Mouse (Mus musculus): ENCODE measurements around the gene Acot5. TPM values are rescaled to one million over a fixed set of nuclear protein-coding genes. Genes with fewer than 3 reads are reported as not detected.
"Not testable (repeated sequence)": the region's sequence is repeated elsewhere in the genome, so short reads cannot be mapped to it uniquely, and the experiment has no call there.

Gene Acot5
- polyA plus RNA-seq, 1 experiment from 2014 or later: not detected

GRCm38 (mm10) chr12:84068296-84068695 is 829 bp upstream of the Acot5 start:
- H3K4me3 ChIP-seq (replicated peaks; ENCODE audit: low read length): no peak overlapping the region
- ATAC-seq (ENCODE audit: insufficient read depth, low FRiP score): no peak
- no peak overlapping the region for H3K4me2 ChIP-seq (ENCODE audit: low read depth, low read length)
- H3K27ac ChIP-seq (ENCODE audit: low read length): no peak overlapping the region
- peaks cover 16% of the 10 kb centered on the region; the same call in 1 of the 2 replicates for H3K27me3 ChIP-seq (ENCODE audit: control insufficient read depth, insufficient read depth, low read length)
- WGBS: 69% methylated on average over 8 of the region's 8 CpGs
- H3K9me3 ChIP-seq (replicated peaks; ENCODE audit: control insufficient read depth, low read length): no peaks in the 10 kb centered on the region
- no peak overlapping the region for H3K9ac ChIP-seq (ENCODE audit: low read length)
- H3K36me3 ChIP-seq (ENCODE audit: control insufficient read depth, insufficient read depth, low read length): no peaks in the 10 kb centered on the region
- no peaks in the 10 kb centered on the region for H3K4me1 ChIP-seq (ENCODE audit: control insufficient read depth, insufficient read depth, low read length)

- WGBS: 2% methylated on average over 44 of the region's 52 CpGs
- Histone ChIP-seq H3K4me2 (ENCODE audit: low read depth, low read length) (peak overlapping the region; percentile 56), H3K27me3 (ENCODE audit: control insufficient read depth, insufficient read depth, low read length) (peaks cover 16% of the 10 kb centered on the region; the same call in 1 of the 2 replicates), H3K4me3 (replicated peaks; ENCODE audit: low read length) (peak overlapping the region; percentile 40)
- not testable (repeated sequence) for ATAC-seq (ENCODE audit: insufficient read depth, low FRiP score); H3K27ac ChIP-seq (ENCODE audit: low read length); H3K36me3 ChIP-seq (ENCODE audit: control insufficient read depth, insufficient read depth, low read length); H3K9ac ChIP-seq (ENCODE audit: low read length); H3K4me1 ChIP-seq (ENCODE audit: control insufficient read depth, insufficient read depth, low read length); H3K9me3 ChIP-seq (replicated peaks; ENCODE audit: control insufficient read depth, low read length)
These were observed 457 bp downstream of the Acot5 start for GRCm38 (mm10) chr12:84069582-84069981.

- Histone ChIP-seq H3K27me3 (ENCODE audit: control insufficient read depth, insufficient read depth, low read length) (peaks cover 16% of the 10 kb centered on the region; the same call in 1 of the 2 replicates), H3K9ac (ENCODE audit: low read length) (no peak overlapping the region), H3K4me1 (ENCODE audit: control insufficient read depth, insufficient read depth, low read length) (no peaks in the 10 kb centered on the region), H3K4me2 (ENCODE audit: low read depth, low read length) (no peak overlapping the region), H3K27ac (ENCODE audit: low read length) (no peak overlapping the region), H3K4me3 (replicated peaks; ENCODE audit: low read length) (no peak overlapping the region), H3K36me3 (ENCODE audit: control insufficient read depth, insufficient read depth, low read length) (no peaks in the 10 kb centered on the region), H3K9me3 (replicated peaks; ENCODE audit: control insufficient read depth, low read length) (no peaks in the 10 kb centered on the region)
- no peak for ATAC-seq (ENCODE audit: insufficient read depth, low FRiP score)
- 87% methylated on average over 2 of the region's 2 CpGs for WGBS
These were observed 2.6 kb downstream of the Acot5 start for GRCm38 (mm10) chr12:84071696-84072095.

- Histone ChIP-seq H3K9ac (ENCODE audit: low read length) (no peak overlapping the region), H3K36me3 (ENCODE audit: control insufficient read depth, insufficient read depth, low read length) (no peaks in the 10 kb centered on the region), H3K27me3 (ENCODE audit: control insufficient read depth, insufficient read depth, low read length) (no peaks in the 10 kb centered on the region), H3K4me2 (ENCODE audit: low read depth, low read length) (no peak overlapping the region), H3K4me1 (ENCODE audit: control insufficient read depth, insufficient read depth, low read length) (no peaks in the 10 kb centered on the region), H3K27ac (ENCODE audit: low read length) (no peak overlapping the region), H3K9me3 (replicated peaks; ENCODE audit: control insufficient read depth, low read length) (no peaks in the 10 kb centered on the region), H3K4me3 (replicated peaks; ENCODE audit: low read length) (no peak overlapping the region)
- ATAC-seq (ENCODE audit: insufficient read depth, low FRiP score): no peak
- WGBS: 79% methylated on average over 4 of the region's 4 CpGs
These were observed 8.4 kb downstream of the Acot5 start for GRCm38 (mm10) chr12:84077371-84077990.

GRCm38 (mm10) chr12:84083842-84084241 is 14.7 kb downstream of the Acot5 start:
- Histone ChIP-seq H3K9ac (ENCODE audit: low read length) (no peak overlapping the region), H3K36me3 (ENCODE audit: control insufficient read depth, insufficient read depth, low read length) (no peaks in the 10 kb centered on the region), H3K4me2 (ENCODE audit: low read depth, low read length) (no peak overlapping the region), H3K4me1 (ENCODE audit: control insufficient read depth, insufficient read depth, low read length) (no peaks in the 10 kb centered on the region), H3K4me3 (replicated peaks; ENCODE audit: low read length) (no peak overlapping the region), H3K27me3 (ENCODE audit: control insufficient read depth, insufficient read depth, low read length) (no peaks in the 10 kb centered on the region), H3K27ac (ENCODE audit: low read length) (no peak overlapping the region), H3K9me3 (replicated peaks; ENCODE audit: control insufficient read depth, low read length) (0 out of 2 replicates have a peak, but pooled peaks cover 5% of the 10 kb centered on the region)
- ATAC-seq (ENCODE audit: insufficient read depth, low FRiP score): no peak
- WGBS: 79% methylated on average over 2 of the region's 2 CpGs

- Histone ChIP-seq H3K4me2 (ENCODE audit: low read depth, low read length) (no peak overlapping the region), H3K4me3 (replicated peaks; ENCODE audit: low read length) (no peak overlapping the region), H3K9me3 (replicated peaks; ENCODE audit: control insufficient read depth, low read length) (peaks cover 5% of the 10 kb centered on the region; the same call in 1 of the 2 replicates), H3K27ac (ENCODE audit: low read length) (no peak overlapping the region), H3K27me3 (ENCODE audit: control insufficient read depth, insufficient read depth, low read length) (no peaks in the 10 kb centered on the region), H3K36me3 (ENCODE audit: control insufficient read depth, insufficient read depth, low read length) (no peaks in the 10 kb centered on the region), H3K4me1 (ENCODE audit: control insufficient read depth, insufficient read depth, low read length) (no peaks in the 10 kb centered on the region), H3K9ac (ENCODE audit: low read length) (no peak overlapping the region)
- no peak for ATAC-seq (ENCODE audit: insufficient read depth, low FRiP score)
- 67% methylated on average over 4 of the region's 4 CpGs for WGBS
These were observed 15.5 kb downstream of the Acot5 start for GRCm38 (mm10) chr12:84084581-84084980.

- H3K36me3 ChIP-seq (ENCODE audit: control insufficient read depth, insufficient read depth, low read length); H3K4me3 ChIP-seq (replicated peaks; ENCODE audit: low read length); H3K4me2 ChIP-seq (ENCODE audit: low read depth, low read length); H3K9me3 ChIP-seq (replicated peaks; ENCODE audit: control insufficient read depth, low read length); H3K9ac ChIP-seq (ENCODE audit: low read length); H3K27me3 ChIP-seq (ENCODE audit: control insufficient read depth, insufficient read depth, low read length); H3K4me1 ChIP-seq (ENCODE audit: control insufficient read depth, insufficient read depth, low read length); ATAC-seq (ENCODE audit: insufficient read depth, low FRiP score); H3K27ac ChIP-seq (ENCODE audit: low read length): not testable (repeated sequence)
- WGBS: 90% methylated on average over 5 of the region's 5 CpGs
These were observed 25.5 kb downstream of the Acot5 start for GRCm38 (mm10) chr12:84094666-84095065.

- H3K9ac ChIP-seq (ENCODE audit: low read length): no peak overlapping the region
- H3K4me1 ChIP-seq (ENCODE audit: control insufficient read depth, insufficient read depth, low read length): peaks cover 4% of the 10 kb centered on the region
- no peak; the same call in 1 of the 2 replicates for ATAC-seq (ENCODE audit: insufficient read depth, low FRiP score)
- H3K36me3 ChIP-seq (ENCODE audit: control insufficient read depth, insufficient read depth, low read length): no peaks in the 10 kb centered on the region
- 81% methylated on average over 2 of the region's 2 CpGs for WGBS
- no peak overlapping the region for H3K4me3 ChIP-seq (replicated peaks; ENCODE audit: low read length)
- H3K27ac ChIP-seq (ENCODE audit: low read length): no peak overlapping the region
- no peaks in the 10 kb centered on the region for H3K27me3 ChIP-seq (ENCODE audit: control insufficient read depth, insufficient read depth, low read length)
- no peak overlapping the region for H3K4me2 ChIP-seq (ENCODE audit: low read depth, low read length)
- H3K9me3 ChIP-seq (replicated peaks; ENCODE audit: control insufficient read depth, low read length): no peaks in the 10 kb centered on the region
These were observed 30.5 kb downstream of the Acot5 start for GRCm38 (mm10) chr12:84099605-84100004.

- Histone ChIP-seq H3K4me3 (replicated peaks; ENCODE audit: low read length) (peak overlapping the region; percentile 59; the same call in 1 of the 2 replicates), H3K36me3 (ENCODE audit: control insufficient read depth, insufficient read depth, low read length) (no peaks in the 10 kb centered on the region), H3K9ac (ENCODE audit: low read length) (no peak overlapping the region), H3K27me3 (ENCODE audit: control insufficient read depth, insufficient read depth, low read length) (no peaks in the 10 kb centered on the region), H3K4me1 (ENCODE audit: control insufficient read depth, insufficient read depth, low read length) (peaks cover 4% of the 10 kb centered on the region), H3K27ac (ENCODE audit: low read length) (no peak overlapping the region), H3K4me2 (ENCODE audit: low read depth, low read length) (peak overlapping the region; percentile 82), H3K9me3 (replicated peaks; ENCODE audit: control insufficient read depth, low read length) (no peaks in the 10 kb centered on the region)
- 71% methylated on average over 1 of the region's 1 CpGs for WGBS
- no peak for ATAC-seq (ENCODE audit: insufficient read depth, low FRiP score)
These were observed 30.9 kb downstream of the Acot5 start for GRCm38 (mm10) chr12:84100071-84100470.

Measured in stomach, embryonic 16.5 days (tissue).